Mouse (Mus musculus) MEL (cell line): ENCODE results near the gene Emilin1.

ENCODE experiments used
- CTCF ChIP-seq, 3 experiments: IDR thresholded peaks in 2 of 3; conservative IDR thresholded peaks in 1 of 3; 2 replicates each; pipeline ENCODE4 v1.5.1; 2011 to 2012; ENCODE audit warnings: low read length in 3 of 3, low read depth in 2 of 3, mild to moderate bottlenecking in 2 of 3, improper control_type of control experiment in 1 of 3, inconsistent platforms in 1 of 3, mixed read lengths in 1 of 3, moderate library complexity in 1 of 3; ENCODE audit not compliant: control insufficient read depth in 1 of 3, insufficient read depth in 1 of 3, poor library complexity in 1 of 3, severe bottlenecking in 1 of 3
- ELF1 ChIP-seq: IDR thresholded peaks from 2 replicates; pipeline ENCODE4 v1.6.1; 2014; ENCODE audit warnings: low read depth, mild to moderate bottlenecking, inconsistent platforms, low read length, improper control_type of control experiment, moderate library complexity
- EP300 ChIP-seq, 2 experiments: IDR thresholded peaks; 2 replicates each; pipeline ENCODE4 v1.6.1; 2011; ENCODE audit warnings: improper control_type of control experiment in 2 of 2, low read length in 2 of 2, low read depth in 1 of 2, mild to moderate bottlenecking in 1 of 2
- GATA1 ChIP-seq: IDR thresholded peaks from 2 replicates; pipeline ENCODE4 v1.6.1; 2011; ENCODE audit warnings: low read depth, low read length, improper control_type of control experiment
- MYC ChIP-seq: IDR thresholded peaks from 2 replicates; pipeline ENCODE4 v1.6.1; 2011; ENCODE audit warnings: low read depth, mild to moderate bottlenecking, low read length, improper control_type of control experiment, moderate library complexity
- POLR2A ChIP-seq, 2 experiments: IDR thresholded peaks; 2 replicates each; pipeline ENCODE4 v1.6.1; 2011 to 2012; ENCODE audit warnings: low read length in 2 of 2, mild to moderate bottlenecking in 2 of 2, control low read depth in 1 of 2, improper control_type of control experiment in 1 of 2, low read depth in 1 of 2, moderate library complexity in 1 of 2; ENCODE audit not compliant: control insufficient read depth in 1 of 2, insufficient read depth in 1 of 2, poor library complexity in 1 of 2
- TAL1 ChIP-seq: IDR thresholded peaks from 2 replicates; pipeline ENCODE4 v1.6.1; 2012; ENCODE audit warnings: mild to moderate bottlenecking, inconsistent platforms, low read length, moderate library complexity, mixed read lengths
- UBTF ChIP-seq: IDR thresholded peaks from 2 replicates; pipeline ENCODE4 v1.6.1; 2012; ENCODE audit warnings: low read depth, mild to moderate bottlenecking, inconsistent platforms, low read length, improper control_type of control experiment, moderate library complexity, borderline replicate concordance; ENCODE audit not compliant: insufficient read depth

- TF ChIP-seq POLR2A (IDR thresholded peaks at IDR 0.05; ENCODE audit: control insufficient read depth in 1 of 2, insufficient read depth in 1 of 2, low read depth in 1 of 2, low read length in 2 of 2, poor library complexity in 1 of 2) (no peak), EP300 (IDR thresholded peaks at IDR 0.05; ENCODE audit: low read depth in 1 of 2, low read length in 2 of 2) (no peak), CTCF (IDR thresholded peaks at IDR 0.05 in 2 of 3, conservative IDR thresholded peaks at IDR 0.05 in 1 of 3; ENCODE audit: control insufficient read depth in 1 of 3, insufficient read depth in 1 of 3, low read depth in 2 of 3, low read length in 3 of 3, poor library complexity in 1 of 3, severe bottlenecking in 1 of 3) (no peak), ELF1 (no peak), UBTF (no peak), MYC (no peak), TAL1 (no peak), GATA1 (no peak)
Observed at GRCm38 (mm10) chr5:30954065-30954464, 40.9 kb downstream of the Emilin1 start.
